Mouse (Mus musculus) kidney, postnatal 0 days (tissue): ENCODE data around the gene Hook2. TPM values are rescaled to one million over a fixed set of nuclear protein-coding genes. Genes with fewer than 3 reads are reported as not detected.

Experiments
- ATAC-seq: fragments of 200-750 bp; cut with Nextera tagmentation; replicated peaks from 2 replicates; pipeline ENCODE4 v1.8.0; 2017; ENCODE audit warnings: low read depth, moderate number of reproducible peaks, moderate TSS enrichment, moderate library complexity; ENCODE audit not compliant: low FRiP score
- DNase-seq: peaks from one replicate; pipeline ENCODE4 v3.0.0-alpha.2; 2016; ENCODE audit warnings: low spot score
- H3K27ac ChIP-seq: fragments of 300-500 bp; sonication (generic); 2 replicates; pipeline ENCODE4 v1.5.1; 2014; ENCODE audit warnings: mild to moderate bottlenecking
- H3K27me3 ChIP-seq: fragments of 300-500 bp; sonication (generic); 2 replicates; pipeline ENCODE4 v1.6.1; 2014; ENCODE audit warnings: low read length, mixed read lengths; ENCODE audit not compliant: insufficient read depth
- H3K36me3 ChIP-seq: fragments of 300-500 bp; sonication (generic); 2 replicates; pipeline ENCODE4 v1.6.1; 2014; ENCODE audit warnings: low read length, mixed read lengths; ENCODE audit not compliant: insufficient read depth
- H3K4me1 ChIP-seq: fragments of 300-500 bp; sonication (generic); replicated peaks from 2 replicates; pipeline ENCODE4 v1.6.1; 2014; ENCODE audit warnings: antibody characterized with exemption, low read length, mixed read lengths; ENCODE audit not compliant: insufficient read depth
- H3K4me2 ChIP-seq: fragments of 300-500 bp; sonication (generic); 2 replicates; pipeline ENCODE4 v1.6.1; 2014; ENCODE audit warnings: mild to moderate bottlenecking, low read length, moderate library complexity, mixed read lengths
- H3K4me3 ChIP-seq: fragments of 300-500 bp; sonication (generic); replicated peaks from 2 replicates; pipeline ENCODE4 v1.5.1; 2014; ENCODE audit warnings: low read depth, low read length
- H3K9ac ChIP-seq: fragments of 300-500 bp; sonication (generic); 2 replicates; pipeline ENCODE4 v1.6.1; 2014; ENCODE audit warnings: low read depth, low read length
- H3K9me3 ChIP-seq: fragments of 300-500 bp; sonication (generic); replicated peaks from 2 replicates; pipeline ENCODE4 v1.6.1; 2016; ENCODE audit warnings: low read length, inconsistent platforms, mixed read lengths
- CTCF ChIP-seq: IDR thresholded peaks from 2 replicates; pipeline ENCODE4 v1.5.1; 2016; ENCODE audit warnings: antibody characterized with exemption, low read depth, mild to moderate bottlenecking, moderate library complexity
- WGBS: fragments of 180-500 bp; shearing (Covaris S2); extraction: QIAGEN DNeasy Blood & Tissue Kit; methylation state at CpG from one replicate; pipeline ENCODE4 v1.1.7; 2014; 5-methylcytosine and 5-hydroxymethylcytosine counted together
- polyA plus RNA-seq: library from polyadenylated mRNA; unstranded; fragments of >200 nt; fragmentation: Nextera tagmentation; extraction: Ambion mirVana; gene quantifications from 2 replicates; pipeline ENCODE4 v1.2.1, GENCODE M21; 2015

Gene Hook2
- polyA plus RNA-seq, 1 experiment from 2014 or later = 30.2 TPM

DNA sequence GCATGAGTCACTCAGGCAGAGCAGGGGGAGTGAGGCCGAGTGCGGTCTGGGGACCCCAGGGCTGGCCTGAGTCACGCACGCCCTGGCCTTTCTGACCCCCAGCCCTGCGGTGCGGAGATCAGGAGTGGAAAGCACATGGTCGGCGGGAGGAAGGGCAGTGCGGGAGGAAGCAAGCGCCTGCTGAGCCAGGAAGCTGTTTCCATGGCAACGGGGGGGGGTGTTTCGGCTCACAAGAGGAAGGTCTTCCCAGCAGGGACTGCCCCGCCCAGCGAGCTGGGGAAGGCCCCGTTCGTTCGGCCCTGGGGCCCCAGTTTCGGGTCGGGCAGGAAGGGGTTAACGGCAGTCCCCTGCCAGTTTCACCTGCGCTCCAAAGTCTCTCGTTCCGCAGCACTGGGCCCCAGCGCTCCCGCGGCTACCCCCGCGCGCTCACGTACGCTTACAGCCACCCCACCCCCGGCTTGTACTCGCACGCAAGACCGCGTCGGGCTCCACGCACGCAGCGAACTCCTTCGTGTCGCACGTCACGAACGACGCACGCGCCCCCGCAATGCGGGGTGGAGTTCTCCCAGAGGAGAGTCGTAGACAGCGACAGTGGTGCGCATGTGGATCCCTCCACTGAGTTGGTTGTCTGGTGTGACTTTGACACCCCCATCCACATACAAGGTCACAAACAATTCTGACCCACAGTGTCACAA lies 4.6 kb upstream of the Hook2 start:
- no peak for TF ChIP-seq CTCF
- DNase-seq (peak; percentile 85), ATAC-seq (peak; percentile 23)
- peaks cover 49% of the 10 kb centered on the region for H3K4me1 ChIP-seq
- no peaks in the 10 kb centered on the region for H3K36me3 ChIP-seq
- peak overlapping the region; percentile 45 for H3K4me3 ChIP-seq
- H3K4me2 ChIP-seq = peak overlapping the region; percentile 99
- H3K9me3 ChIP-seq = no peaks in the 10 kb centered on the region
- H3K27ac ChIP-seq = peak overlapping the region; percentile 91
- under 1% methylated on average over 53 of the region's 53 CpGs for WGBS
- no peaks in the 10 kb centered on the region for H3K27me3 ChIP-seq
- peak overlapping the region; percentile 62 for H3K9ac ChIP-seq

- no peak for TF ChIP-seq CTCF
- no peaks in the 10 kb centered on the region for H3K27me3 ChIP-seq
- H3K4me2 ChIP-seq = peak overlapping the region; percentile 99
- peak overlapping the region; percentile 62; the same call in 1 of the 2 replicates for H3K9ac ChIP-seq
- no peaks in the 10 kb centered on the region for H3K9me3 ChIP-seq
- DNase-seq = no peak
- peak overlapping the region; percentile 91 for H3K27ac ChIP-seq
- peak overlapping the region; percentile 45 for H3K4me3 ChIP-seq
- ATAC-seq = no peak
- peaks cover 49% of the 10 kb centered on the region for H3K4me1 ChIP-seq
- WGBS = 38% methylated on average over 8 of the region's 8 CpGs
- no peaks in the 10 kb centered on the region for H3K36me3 ChIP-seq
Observed at GRCm38 (mm10) chr8:84986379-84986945, 3.9 kb upstream of the Hook2 start.

DNA sequence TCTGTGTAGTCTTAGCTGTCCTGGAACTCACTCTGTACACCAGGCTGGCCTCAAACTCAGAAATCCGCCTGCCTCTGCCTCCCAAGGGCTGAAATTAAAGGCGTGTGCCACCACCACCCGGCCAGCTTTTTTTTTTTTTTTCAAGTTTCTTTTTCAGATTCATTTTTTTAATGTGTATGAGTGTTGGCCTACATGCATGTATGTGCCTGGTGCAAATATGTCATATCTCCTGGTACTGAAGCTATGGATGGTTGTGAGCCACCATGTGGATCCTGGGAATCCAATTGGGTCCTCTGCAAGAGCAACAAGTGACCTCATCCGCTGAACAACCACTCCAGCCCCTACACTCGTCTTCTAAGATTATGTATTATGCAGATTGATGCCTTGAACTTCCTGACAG lies 3.0 kb upstream of the Hook2 start:
- H3K4me3 ChIP-seq = no peak overlapping the region
- no peak for DNase-seq
- no peak overlapping the region for H3K9ac ChIP-seq
- WGBS = 81% methylated on average over 5 of the region's 5 CpGs
- H3K4me1 ChIP-seq = peaks cover 40% of the 10 kb centered on the region
- TF ChIP-seq CTCF = no peak
- no peak overlapping the region for H3K27ac ChIP-seq
- ATAC-seq = no peak
- no peaks in the 10 kb centered on the region for H3K27me3 ChIP-seq
- no peaks in the 10 kb centered on the region for H3K9me3 ChIP-seq
- no peak overlapping the region for H3K4me2 ChIP-seq
- H3K36me3 ChIP-seq = no peaks in the 10 kb centered on the region

- 68% methylated on average over 2 of the region's 2 CpGs for WGBS
- H3K9ac ChIP-seq = no peak overlapping the region
- H3K9me3 ChIP-seq = no peaks in the 10 kb centered on the region
- DNase-seq (no peak), ATAC-seq (no peak)
- peaks cover 38% of the 10 kb centered on the region for H3K4me1 ChIP-seq
- TF ChIP-seq CTCF = no peak
- no peak overlapping the region for H3K4me3 ChIP-seq
- H3K36me3 ChIP-seq = no peaks in the 10 kb centered on the region
- no peaks in the 10 kb centered on the region for H3K27me3 ChIP-seq
- H3K4me2 ChIP-seq = no peak overlapping the region
- no peak overlapping the region for H3K27ac ChIP-seq
Observed at GRCm38 (mm10) chr8:84987903-84988302, 2.5 kb upstream of the Hook2 start.

GRCm38 (mm10) chr8:84989311-84989731 lies 1.1 kb upstream of the Hook2 start:
- no peaks in the 10 kb centered on the region for H3K36me3 ChIP-seq
- peak; percentile 31 for ATAC-seq
- peak overlapping the region; percentile 83 for H3K4me2 ChIP-seq
- H3K4me3 ChIP-seq = peak overlapping the region; percentile 56; the same call in 1 of the 2 replicates
- H3K9me3 ChIP-seq = no peaks in the 10 kb centered on the region
- H3K9ac ChIP-seq = 0 out of 2 replicates have a peak overlapping the region, but pooled peaks have one; percentile 2
- DNase-seq = peak; percentile 82
- no peaks in the 10 kb centered on the region for H3K27me3 ChIP-seq
- H3K27ac ChIP-seq = peak overlapping the region; percentile 96
- WGBS = 4% methylated on average over 15 of the region's 15 CpGs
- TF ChIP-seq CTCF = 0 out of 2 replicates have a peak, but pooled peaks have one; percentile 4
- H3K4me1 ChIP-seq = peaks cover 33% of the 10 kb centered on the region

DNA sequence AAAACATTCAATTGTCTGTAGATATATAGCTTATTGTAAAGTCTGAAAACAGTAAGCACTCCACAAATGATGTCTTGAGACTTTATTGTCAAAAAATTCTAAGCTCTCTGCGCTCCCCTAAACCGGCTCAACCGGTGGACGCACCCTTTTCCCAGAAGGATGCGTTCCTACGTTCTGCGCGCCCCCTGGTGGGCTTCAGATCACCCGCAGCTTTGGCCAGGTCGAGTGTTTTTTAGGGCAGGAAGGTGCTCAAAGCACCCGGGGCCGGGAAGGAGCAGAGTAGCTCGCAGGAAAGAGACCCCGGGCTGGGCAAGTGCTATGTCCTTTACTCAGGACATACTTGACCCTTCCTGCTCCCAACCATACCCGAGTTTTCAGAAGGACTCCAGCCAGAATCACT lies 593 bp upstream of the Hook2 start:
- H3K4me3 ChIP-seq = peak overlapping the region; percentile 56
- under 1% methylated on average over 15 of the region's 15 CpGs for WGBS
- ATAC-seq = peak; percentile 41
- TF ChIP-seq CTCF = peak; percentile 87
- H3K9ac ChIP-seq = peak overlapping the region; percentile 58
- peak; percentile 94 for DNase-seq
- peak overlapping the region; percentile 83 for H3K4me2 ChIP-seq
- H3K36me3 ChIP-seq = 0 out of 2 replicates have a peak, but pooled peaks cover 4% of the 10 kb centered on the region
- H3K4me1 ChIP-seq = peaks cover 28% of the 10 kb centered on the region
- no peaks in the 10 kb centered on the region for H3K9me3 ChIP-seq
- peak overlapping the region; percentile 96 for H3K27ac ChIP-seq
- H3K27me3 ChIP-seq = no peaks in the 10 kb centered on the region
